Mouse (Mus musculus) T-cell, adult 2 months (primary cell): ENCODE measurements around the gene Zfyve21.

Experiments
- DNase-seq: peaks from one replicate; pipeline ENCODE4 v3.0.0; 2022; ENCODE audit warnings: low spot score

Zfyve21 gene

GRCm38 (mm10) chr12:111813766-111814617 is at the start of gene Zfyve21, which contains the start of gene Xrcc3:
Zfyve21 (plus strand) TSS chr12:111814170.
Xrcc3 (minus strand) TSS chr12:111813873.
- DNase-seq, result peak; percentile 99

- DNase-seq, result no peak
These were observed 47.4 kb upstream of the Zfyve21 start for GRCm38 (mm10) chr12:111766313-111767236.

- DNase-seq, result no peak
These were observed 45.5 kb upstream of the Zfyve21 start for GRCm38 (mm10) chr12:111768322-111768928.

- peak; percentile 22 for DNase-seq
These were observed 44.7 kb upstream of the Zfyve21 start for GRCm38 (mm10) chr12:111769306-111769705.

- no peak for DNase-seq
These were observed 44.0 kb upstream of the Zfyve21 start for GRCm38 (mm10) chr12:111769816-111770577.

DNA sequence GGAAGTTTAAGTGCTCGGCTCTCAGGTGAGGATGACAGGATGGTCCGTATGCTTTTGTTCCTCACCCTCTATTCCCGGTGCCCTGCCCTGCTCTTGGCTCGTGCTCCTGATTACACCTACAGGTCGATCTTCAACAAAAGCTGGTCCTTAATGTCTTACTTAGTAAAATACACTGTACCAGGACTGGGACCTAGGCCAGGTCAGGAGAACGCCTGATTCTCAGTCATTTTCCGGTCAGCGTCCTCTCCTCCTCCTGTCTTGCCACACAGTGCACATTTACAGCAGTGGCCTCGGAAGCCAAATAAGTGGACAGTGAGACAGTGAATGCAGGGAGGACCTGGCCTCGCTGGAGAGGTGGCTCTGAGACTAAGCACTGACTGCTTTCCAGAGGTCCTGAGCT is 43.3 kb upstream of the Zfyve21 start:
- no peak for DNase-seq

DNA sequence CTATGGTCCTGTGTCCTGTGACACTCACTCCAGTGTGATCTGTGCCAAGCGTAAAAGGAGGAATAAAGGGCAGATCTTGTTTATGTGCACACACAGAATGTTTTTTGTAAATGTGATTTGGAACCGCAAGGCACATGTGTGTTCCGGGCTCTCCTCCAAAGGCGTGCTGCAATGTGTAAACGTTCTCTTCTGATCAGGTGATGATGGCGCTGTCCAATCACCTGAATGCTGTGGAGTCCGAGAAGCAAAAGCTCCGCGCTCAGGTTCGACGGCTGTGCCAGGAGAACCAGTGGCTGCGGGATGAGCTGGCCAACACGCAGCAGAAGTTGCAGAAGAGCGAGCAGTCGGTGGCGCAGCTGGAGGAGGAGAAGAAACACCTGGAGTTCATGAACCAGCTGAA is 39.8 kb upstream of the Zfyve21 start:
- no peak for DNase-seq

DNA sequence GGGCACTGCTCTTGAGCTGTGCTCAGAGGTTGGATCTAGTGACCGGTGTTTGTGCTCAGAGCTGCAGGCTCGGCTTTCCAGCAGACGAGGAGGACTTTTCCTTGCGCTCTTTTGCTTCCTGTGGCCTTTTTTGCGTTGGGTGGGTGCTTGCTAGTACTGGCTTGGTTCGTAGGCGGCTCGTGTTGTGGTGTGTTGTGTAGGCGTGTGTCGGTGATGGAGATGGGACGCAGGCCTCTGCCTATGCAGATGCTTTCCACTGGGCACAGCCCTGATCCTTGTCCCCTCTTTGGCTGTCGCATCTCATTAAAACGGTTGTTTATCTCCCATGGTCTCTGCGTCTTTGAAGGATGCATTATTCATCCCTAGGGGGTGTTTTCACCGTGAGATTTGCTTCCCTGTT is 39.1 kb upstream of the Zfyve21 start:
- no peak for DNase-seq

GRCm38 (mm10) chr12:111777919-111778318 is 36.1 kb upstream of the Zfyve21 start:
- DNase-seq, result no peak

GRCm38 (mm10) chr12:111779544-111779943 is 34.4 kb upstream of the Zfyve21 start:
- DNase-seq, result no peak

DNA sequence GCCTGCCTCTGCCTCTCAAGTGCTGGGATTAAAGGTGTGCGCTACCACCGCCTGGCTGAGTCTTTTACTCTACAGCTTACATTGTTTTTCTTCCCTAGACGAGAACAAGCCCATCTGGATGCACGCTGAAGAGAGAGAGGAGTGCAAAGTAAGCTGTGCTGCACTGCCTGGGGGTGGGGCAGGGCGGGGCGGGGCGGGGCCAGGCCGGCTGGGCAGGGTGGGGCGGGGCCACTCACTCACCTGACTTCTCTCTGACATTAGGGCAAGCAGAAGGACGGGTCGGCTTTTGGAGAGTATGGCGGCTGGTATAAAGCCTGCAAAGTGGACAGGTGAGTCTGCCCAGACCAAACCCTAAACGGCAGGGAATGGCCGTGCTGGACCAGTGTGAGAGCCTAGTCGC is 28.8 kb upstream of the Zfyve21 start:
- DNase-seq, result no peak

DNA sequence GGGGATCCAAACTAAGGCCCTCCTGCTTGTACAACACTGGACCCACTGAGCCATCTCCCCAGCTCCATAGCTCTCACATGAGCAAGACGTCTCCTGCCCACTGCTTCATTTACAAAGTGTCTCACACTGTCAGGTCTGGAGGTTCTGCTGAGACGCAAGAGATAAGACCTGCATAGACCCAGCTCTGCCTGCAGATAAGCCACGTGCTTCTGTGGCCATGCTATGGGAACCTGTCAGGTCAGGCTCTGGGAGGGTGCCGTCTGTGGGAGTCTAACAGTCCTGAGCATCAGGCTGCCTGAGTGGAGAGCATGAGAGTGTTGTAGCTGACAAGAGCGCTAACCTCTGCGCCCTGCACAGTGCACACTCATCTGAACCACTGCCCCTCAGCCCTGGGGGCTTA is 27.0 kb upstream of the Zfyve21 start:
- no peak for DNase-seq

- no peak for DNase-seq
These were observed 23.9 kb upstream of the Zfyve21 start for GRCm38 (mm10) chr12:111790090-111790489.

DNA sequence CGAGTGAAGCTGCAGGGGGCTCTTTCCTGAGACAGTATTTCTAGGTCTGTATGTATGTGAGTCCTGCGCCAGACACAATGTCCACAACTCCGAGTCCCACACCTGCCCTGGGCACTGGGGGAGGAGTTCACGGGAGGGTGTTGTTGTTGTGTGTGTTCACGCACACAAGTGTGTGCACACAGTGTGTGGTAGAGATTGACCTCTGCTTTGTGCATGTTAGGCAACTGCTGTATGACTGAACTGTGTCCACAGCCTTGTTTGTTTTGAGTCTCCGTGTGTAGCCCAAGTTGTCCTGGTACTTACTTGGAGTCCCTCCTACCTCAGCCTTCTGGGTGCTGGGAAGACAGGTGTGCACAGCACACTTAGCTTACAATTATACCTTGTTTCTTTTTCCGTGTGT is 23.3 kb upstream of the Zfyve21 start:
- DNase-seq, result no peak

DNA sequence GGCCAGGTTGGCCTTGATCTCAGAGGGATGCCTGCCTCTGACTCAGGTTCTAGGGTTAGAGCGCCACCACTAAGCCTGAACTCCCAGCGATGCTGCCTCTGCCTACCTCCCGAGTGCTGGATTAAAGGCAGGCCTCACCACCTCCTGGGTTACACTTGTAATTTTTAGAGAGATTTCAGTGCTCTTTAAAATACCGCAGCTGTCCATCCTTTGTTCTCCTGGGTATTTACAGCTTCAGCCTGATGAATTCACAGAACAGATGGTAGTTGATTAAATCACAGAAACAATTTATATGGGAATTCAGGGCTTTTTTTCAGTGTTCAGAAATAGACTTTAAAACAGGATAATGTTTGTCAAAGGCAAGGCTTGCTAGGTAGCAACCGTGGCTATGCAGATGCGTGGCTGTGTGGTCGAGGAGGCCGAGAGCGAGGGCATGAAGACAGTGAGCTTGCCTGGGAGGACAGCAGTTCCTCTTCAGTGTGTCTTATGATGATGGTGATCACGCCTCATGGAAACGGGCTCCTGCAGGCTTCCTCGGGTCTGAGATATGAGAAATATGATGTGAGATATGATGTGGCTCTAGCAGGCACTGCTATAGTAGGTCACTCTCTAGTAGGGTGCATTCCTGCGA is 22.4 kb upstream of the Zfyve21 start:
- DNase-seq, result no peak

DNA sequence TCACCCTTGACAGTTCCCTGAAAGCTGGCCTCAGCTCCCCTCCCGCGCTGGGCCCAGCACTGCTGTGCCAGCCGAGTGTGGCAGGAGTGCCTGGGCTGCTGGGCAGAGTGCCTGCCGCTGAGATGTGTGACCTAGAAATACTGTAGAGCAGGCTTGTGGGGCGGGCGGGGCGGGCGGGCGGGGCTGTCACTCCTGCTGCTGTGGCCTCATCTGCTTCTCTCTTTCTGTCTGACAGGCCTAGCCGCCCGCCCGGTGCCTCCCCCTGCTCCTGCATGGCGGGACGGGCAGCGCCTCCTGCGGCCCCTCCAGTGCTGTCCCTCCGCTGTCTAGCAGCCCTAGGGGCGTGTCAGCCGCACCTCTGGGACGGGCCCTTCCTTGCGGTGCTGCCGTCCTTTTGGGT is 19.9 kb upstream of the Zfyve21 start:
- no peak for DNase-seq

GRCm38 (mm10) chr12:111794526-111795179 is 19.3 kb upstream of the Zfyve21 start:
- no peak for DNase-seq

- no peak for DNase-seq
These were observed 18.6 kb upstream of the Zfyve21 start for GRCm38 (mm10) chr12:111795180-111795895.

GRCm38 (mm10) chr12:111797251-111797650 is 16.7 kb upstream of the Zfyve21 start:
- DNase-seq, result no peak

DNA sequence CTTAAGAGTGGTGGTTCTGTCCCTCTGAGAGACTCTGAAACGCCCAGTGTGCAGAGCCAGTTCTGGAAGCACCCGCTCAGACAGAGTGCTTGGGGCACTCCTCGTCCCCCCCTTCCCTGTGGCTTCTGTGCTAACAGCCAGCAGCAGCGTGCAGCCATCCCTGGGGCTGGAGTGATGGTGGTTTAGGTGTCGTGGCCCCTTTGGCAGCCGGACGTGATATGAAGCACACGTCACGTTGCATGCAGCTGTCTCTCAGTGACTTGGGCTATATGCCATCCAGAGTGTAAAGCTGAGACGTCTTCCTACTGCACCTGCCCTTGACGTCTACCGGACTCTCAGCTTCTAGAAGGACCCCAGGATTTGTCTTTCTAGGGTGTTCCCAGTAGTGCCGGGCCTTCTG is 15.5 kb upstream of the Zfyve21 start:
- DNase-seq, result no peak
